Mouse (Mus musculus) cortical plate, adult 2 months (tissue): ENCODE results near the gene Srprb. TPM values are rescaled to one million over a fixed set of nuclear protein-coding genes. Genes with fewer than 3 reads are reported as not detected.
"Not testable (repeated sequence)": the region's sequence is repeated elsewhere in the genome, so short reads cannot be mapped to it uniquely, and the experiment has no call there.

Source experiments
- H3K27ac ChIP-seq: fragments of 200-500 bp; 2 replicates; pipeline ENCODE4 v1.5.1; 2012; ENCODE audit warnings: low read length, control low read depth, inconsistent platforms; ENCODE audit not compliant: insufficient read depth
- H3K4me1 ChIP-seq: fragments of 200-500 bp; 2 replicates; pipeline ENCODE4 v1.6.1; 2011; ENCODE audit warnings: low read length; ENCODE audit not compliant: control insufficient read depth, insufficient read depth
- H3K4me3 ChIP-seq: fragments of 200-500 bp; 2 replicates; pipeline ENCODE4 v1.5.1; 2011; ENCODE audit warnings: mild to moderate bottlenecking, low read length, control low read depth; ENCODE audit not compliant: insufficient read depth
- CTCF ChIP-seq: fragments of 200-500 bp; IDR thresholded peaks from 2 replicates; pipeline ENCODE4 v1.5.1; 2011; ENCODE audit warnings: mild to moderate bottlenecking, control low read depth, low read length; ENCODE audit not compliant: insufficient read depth; ENCODE audit errors: extremely low read depth
- POLR2A ChIP-seq: fragments of 200-500 bp; IDR thresholded peaks from 2 replicates; pipeline ENCODE4 v1.6.1; 2011; ENCODE audit warnings: mild to moderate bottlenecking, low read length, control low read depth; ENCODE audit not compliant: insufficient read depth; ENCODE audit errors: extremely low read depth
- polyA plus RNA-seq: library from polyadenylated mRNA; depleted of rRNA; stranded (reverse); fragments of >200 nt; gene quantifications from 2 replicates; pipeline ENCODE4 v1.2.3, GENCODE M21; 2012

Srprb gene
- polyA plus RNA-seq, 1 experiment, result 35.3 TPM

DNA sequence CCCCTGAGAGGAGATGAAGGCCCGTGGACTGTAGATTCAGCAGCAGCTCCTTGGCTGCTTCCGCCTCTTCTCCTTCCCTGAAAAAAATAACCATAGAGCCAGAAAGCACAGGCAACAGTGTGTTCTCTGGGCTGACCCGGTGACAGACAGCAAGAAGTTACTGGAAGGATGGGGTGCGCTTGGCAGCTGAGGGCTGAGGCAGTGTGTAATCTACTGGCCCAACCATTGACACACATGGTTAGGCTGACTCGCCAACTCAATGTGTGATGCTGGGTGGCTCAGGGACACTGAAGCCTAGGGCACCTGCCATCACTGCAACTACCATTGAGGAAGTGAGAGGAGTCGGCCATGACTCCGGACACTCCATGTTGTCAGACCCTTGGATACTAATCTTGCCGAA, 20.1 kb downstream of the Srprb start:
- TF ChIP-seq CTCF (no peak), POLR2A (no peak)
- Histone ChIP-seq H3K4me3 (no peak overlapping the region), H3K4me1 (peaks cover 5% of the 10 kb centered on the region), H3K27ac (no peak overlapping the region)

DNA sequence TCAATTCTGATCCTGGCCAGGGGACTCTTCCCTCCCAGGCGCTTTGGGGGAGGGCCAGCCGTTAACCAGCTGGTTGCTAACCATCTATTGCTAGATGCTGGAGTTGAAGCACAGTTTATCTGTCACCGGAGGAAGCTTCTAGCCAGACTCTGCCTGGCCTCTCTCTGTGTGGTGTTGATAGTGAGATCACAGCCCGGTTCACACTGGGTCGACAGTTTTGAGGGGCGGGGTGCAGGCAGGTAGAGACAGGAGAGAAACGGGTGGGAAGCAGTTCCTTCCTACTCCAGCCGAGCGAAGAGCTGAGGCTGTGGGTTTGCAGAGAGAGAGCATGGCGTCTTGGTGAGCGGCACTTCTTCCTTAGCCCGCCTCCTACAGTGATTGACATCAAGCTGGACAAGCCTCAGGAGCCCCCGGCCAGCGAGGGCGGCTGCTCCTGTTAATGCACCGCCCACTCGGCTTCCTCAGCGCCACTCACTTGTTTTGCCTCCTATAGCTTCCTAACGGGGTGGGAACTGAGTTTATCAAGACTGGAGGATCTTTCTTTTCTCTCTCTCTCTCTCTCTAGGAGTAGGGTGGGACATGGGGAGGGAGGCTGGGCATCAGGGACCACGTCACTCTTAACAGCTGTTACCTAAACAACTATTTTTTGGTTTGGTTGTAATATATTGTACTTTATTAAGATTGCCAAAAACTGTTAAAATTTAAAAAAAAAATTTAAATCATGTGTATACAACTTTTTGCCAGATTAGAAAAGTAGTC, 21.0 kb downstream of the Srprb start:
- TF ChIP-seq CTCF (no peak), POLR2A (no peak)
- H3K27ac ChIP-seq, result no peak overlapping the region
- no peak overlapping the region for H3K4me3 ChIP-seq

DNA sequence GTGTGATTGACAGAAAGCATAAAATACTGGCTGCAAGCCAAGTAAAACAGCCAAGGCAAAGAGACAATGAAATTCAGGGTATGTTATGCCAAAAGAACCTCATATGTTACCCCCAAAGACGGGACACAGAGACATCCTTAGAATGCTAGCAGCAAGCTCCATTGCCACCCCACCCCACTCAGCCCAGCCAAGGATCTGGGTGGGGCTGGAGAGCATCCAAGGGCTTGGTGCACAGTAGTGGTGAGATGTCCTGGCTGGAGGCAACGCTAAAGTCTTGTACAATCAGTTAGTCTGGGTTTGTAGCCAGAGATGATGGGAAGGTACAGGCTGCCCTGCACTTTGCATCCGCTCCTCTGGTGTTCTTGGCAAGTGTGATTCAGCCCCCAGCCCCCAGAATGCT, 21.6 kb downstream of the Srprb start:
- TF ChIP-seq CTCF (no peak), POLR2A (no peak)
- peaks cover 5% of the 10 kb centered on the region for H3K4me1 ChIP-seq
- H3K27ac ChIP-seq, result no peak overlapping the region
- H3K4me3 ChIP-seq, result no peak overlapping the region

More for the DNA sequence above, 21.0 kb downstream of the Srprb start:
- peaks cover 5% of the 10 kb centered on the region for H3K4me1 ChIP-seq

DNA sequence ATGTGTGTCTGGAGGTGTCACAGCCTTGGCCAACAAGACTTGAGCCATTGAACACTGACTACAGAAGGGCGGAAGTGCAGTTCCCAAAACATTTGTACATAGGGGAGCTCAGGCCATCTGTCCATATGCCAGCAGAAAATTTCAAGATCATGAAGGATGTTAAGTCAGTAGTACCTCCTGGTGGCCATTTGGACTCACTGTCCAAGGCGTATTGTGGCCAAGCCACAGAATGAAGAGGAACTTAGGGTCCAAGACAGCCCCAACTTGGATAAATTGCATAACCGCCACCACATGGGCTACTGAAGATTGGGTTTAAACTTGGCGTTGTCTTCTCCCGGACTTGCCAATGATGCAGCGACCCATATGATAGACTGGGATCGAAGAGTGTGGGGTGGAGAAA, 26.2 kb downstream of the Srprb start:
- no peak overlapping the region for H3K27ac ChIP-seq
- no peak overlapping the region for H3K4me3 ChIP-seq
- peaks cover 5% of the 10 kb centered on the region for H3K4me1 ChIP-seq
- TF ChIP-seq POLR2A (no peak), CTCF (no peak)

DNA sequence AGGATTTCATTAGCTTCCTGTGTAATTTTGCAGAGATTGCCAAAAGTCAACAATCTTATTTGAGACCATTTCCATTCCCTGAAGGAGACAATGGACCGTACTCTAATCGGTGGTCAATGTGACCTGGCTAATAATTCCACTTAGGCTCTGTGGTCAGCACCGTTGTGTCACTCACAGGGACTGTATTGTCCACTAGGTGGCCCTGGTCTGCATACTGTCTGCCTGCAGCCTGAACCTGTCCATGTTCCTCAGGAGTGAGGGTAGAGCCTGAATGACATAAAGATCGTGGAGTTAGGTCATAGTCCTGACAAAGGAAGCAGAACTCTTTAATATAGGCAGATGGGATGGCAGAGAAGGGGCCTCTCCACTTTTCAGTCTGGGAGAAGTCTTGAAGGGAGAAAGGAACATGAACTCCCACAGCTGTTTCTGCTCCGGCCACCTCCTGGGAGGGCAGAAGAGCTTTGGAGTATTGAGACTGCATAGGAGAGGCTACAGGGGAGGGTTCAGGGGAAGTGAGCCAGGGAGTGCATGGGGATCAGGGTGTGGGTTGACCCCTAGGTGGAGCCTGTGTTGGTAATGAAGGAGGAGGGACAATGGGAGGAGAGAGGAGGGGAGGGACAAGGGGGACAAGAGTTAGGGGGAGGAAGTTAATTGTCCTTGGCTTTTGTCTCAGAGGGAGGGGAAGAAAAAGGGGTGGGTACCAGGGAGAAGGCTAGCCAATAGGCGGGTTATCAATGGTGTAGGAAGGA, 27.0 kb downstream of the Srprb start:
- peak; percentile 66 for TF ChIP-seq CTCF
- no peak for TF ChIP-seq POLR2A
- H3K4me1 ChIP-seq, result peaks cover 1% of the 10 kb centered on the region; the same call in 1 of the 2 replicates
- no peak overlapping the region for H3K4me3 ChIP-seq
- no peak overlapping the region for H3K27ac ChIP-seq

DNA sequence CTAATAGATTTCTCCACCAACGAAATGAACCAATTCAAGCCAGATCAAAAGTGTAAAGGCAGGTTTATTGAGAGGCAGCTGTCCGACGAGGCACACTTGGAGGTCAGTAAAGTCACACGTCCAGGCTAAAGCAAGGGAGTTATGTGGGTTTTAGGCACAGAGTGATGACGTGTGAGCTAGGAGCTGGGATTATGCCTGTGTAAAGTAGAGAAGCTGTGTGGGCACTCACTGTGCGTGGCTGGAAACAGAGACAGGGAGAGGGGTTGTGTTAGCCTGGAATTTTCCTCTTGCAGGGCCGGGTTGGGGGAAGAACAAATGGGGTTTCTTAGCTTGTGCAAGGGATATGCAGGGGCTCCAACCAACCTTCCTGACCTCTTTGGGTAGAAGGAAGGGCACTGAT, 33.2 kb downstream of the Srprb start:
- H3K4me1 ChIP-seq, result peaks cover 1% of the 10 kb centered on the region; the same call in 1 of the 2 replicates
- TF ChIP-seq CTCF (no peak), POLR2A (no peak)
- H3K27ac ChIP-seq, result no peak overlapping the region
- no peak overlapping the region for H3K4me3 ChIP-seq

DNA sequence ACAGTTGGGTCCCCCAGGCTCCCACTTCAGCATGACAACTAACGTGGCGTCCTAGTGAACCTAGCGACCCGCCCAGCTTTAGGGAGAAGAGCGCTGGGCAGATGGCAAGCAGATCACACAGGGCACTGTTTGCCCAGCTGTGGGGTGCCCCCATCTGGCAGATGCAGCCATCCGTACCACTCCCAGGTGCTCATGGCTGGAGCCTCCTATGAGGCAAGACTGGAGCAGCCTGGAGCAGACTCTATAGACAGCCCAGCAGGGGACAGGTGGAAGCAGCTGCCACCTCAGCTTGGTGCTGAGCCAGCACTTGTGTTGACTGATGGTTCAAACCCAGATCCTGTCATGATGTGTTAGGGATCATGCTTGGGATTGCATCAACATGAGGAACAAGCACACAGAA, 33.9 kb downstream of the Srprb start:
- no peak for TF ChIP-seq CTCF
- TF ChIP-seq POLR2A, result no peak
- Histone ChIP-seq H3K27ac (no peak overlapping the region), H3K4me1 (peaks cover 1% of the 10 kb centered on the region; the same call in 1 of the 2 replicates), H3K4me3 (no peak overlapping the region)

DNA sequence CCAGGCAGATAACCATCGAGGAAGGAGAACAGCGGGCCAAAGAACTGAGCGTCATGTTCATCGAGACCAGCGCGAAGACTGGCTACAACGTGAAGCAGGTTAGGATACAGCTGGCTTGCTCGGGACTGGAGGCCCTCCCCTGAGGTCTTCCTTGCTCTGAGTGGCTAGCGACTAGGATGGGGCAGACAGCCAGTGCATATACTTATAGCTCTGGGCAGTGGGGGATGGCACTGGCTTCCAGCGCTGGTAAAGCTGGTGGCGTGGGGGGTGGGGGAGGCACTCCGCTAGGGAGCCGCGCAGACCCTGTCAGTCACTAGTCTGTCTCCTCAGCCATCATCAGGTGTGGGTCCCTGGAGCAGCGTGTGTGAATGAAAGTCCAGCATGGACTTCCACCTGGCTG, 38.1 kb downstream of the Srprb start:
- Histone ChIP-seq H3K4me1 (0 out of 2 replicates have a peak, but pooled peaks cover 3% of the 10 kb centered on the region), H3K4me3 (no peak overlapping the region), H3K27ac (no peak overlapping the region)
- no peak for TF ChIP-seq POLR2A

DNA sequence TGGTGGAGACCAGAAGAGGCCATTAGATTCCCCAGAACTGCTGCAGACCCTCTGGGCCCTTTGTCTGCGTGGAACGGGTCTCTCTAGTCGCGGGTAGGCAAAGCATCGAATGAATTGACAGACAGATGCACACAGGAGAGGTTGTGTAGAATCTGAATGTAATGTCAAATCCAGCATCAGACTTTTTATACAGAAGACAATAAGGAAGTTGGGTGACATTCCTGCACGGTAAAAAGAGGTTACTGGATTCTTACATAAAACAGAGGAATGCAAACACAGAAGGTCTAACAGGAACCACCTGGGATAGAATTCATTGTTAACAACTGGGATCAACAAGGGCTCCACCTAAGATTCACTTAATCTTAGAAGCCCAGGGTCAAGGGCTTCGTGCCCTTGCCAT, 46.8 kb downstream of the Srprb start:
- not testable (repeated sequence) for H3K4me3 ChIP-seq, H3K4me1 ChIP-seq, H3K27ac ChIP-seq

DNA sequence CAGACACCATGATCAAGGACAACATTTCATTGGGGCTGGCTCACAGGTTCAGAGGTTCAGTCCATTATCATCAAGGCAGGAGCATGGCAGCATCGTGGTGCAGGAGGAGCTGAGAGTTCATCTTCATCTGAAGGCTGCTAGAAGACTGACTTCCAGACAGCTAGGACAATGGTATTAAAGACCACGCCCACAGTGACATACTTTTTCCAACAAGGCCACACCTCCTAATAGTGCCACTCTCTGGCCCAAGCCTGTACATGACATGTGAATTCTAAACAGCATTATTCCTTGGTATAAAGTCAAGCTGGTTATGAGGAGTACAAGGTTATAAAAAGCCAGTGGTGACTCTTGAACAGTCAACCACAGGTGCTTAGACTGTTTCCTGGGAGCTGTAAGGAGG, 47.4 kb downstream of the Srprb start:
- no peak for TF ChIP-seq POLR2A
- no peak for TF ChIP-seq CTCF
- no peak overlapping the region for H3K4me3 ChIP-seq
- no peaks in the 10 kb centered on the region for H3K4me1 ChIP-seq
- H3K27ac ChIP-seq, result no peak overlapping the region

DNA sequence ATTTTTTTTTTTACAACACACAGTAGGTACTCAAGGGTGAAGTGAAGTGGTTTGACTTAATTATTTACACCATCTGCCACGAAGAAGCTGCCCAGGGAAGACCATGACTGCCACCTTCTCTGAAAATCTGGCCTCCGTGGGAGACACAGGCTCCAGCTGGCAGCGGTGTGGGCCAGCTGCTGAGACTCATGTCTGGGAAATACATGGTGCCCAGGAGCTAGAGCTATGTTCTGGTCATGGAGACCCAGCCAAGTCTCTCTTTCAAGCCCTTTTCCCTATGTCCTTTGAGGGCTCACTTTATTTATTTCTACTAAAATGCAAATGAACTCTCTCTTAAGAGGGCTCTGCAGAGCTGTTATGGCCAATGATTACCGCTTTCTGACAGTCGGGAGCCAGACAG, 48.7 kb downstream of the Srprb start:
- peaks cover 7% of the 10 kb centered on the region for H3K4me1 ChIP-seq
- no peak overlapping the region for H3K4me3 ChIP-seq
- TF ChIP-seq POLR2A, result no peak
- no peak for TF ChIP-seq CTCF
- no peak overlapping the region for H3K27ac ChIP-seq
